Mouse (Mus musculus): Measurements from ENCODE around the gene Gm20517.

The Gm20517 gene

GRCm38 (mm10) chr17:47610849-47611660 lies at the start of gene Gm20517, which contains the start of the genes Bysl and Med20:
Gm20517 (plus strand) TSS chr17:47611589.
Bysl (minus strand) TSS chr17:47611492.
Med20 (plus strand) TSS chr17:47611582.
- peak; percentile 98 for DNase-seq

- no peak for DNase-seq
These were observed 48.5 kb upstream of the Gm20517 start for GRCm38 (mm10) chr17:47562875-47563274.

GRCm38 (mm10) chr17:47564612-47565011 lies 46.8 kb upstream of the Gm20517 start:
- no peak for DNase-seq

- DNase-seq, result no peak
These were observed 45.3 kb upstream of the Gm20517 start for GRCm38 (mm10) chr17:47566133-47566532.

- DNase-seq, result peak; percentile 42
These were observed 44.1 kb upstream of the Gm20517 start for GRCm38 (mm10) chr17:47567271-47567670.

GRCm38 (mm10) chr17:47568389-47568788 lies 43.0 kb upstream of the Gm20517 start:
- no peak for DNase-seq

GRCm38 (mm10) chr17:47568951-47569527 lies 42.4 kb upstream of the Gm20517 start:
- DNase-seq, result no peak

GRCm38 (mm10) chr17:47571621-47572020 lies 39.8 kb upstream of the Gm20517 start:
- no peak for DNase-seq

- no peak for DNase-seq
These were observed 39.0 kb upstream of the Gm20517 start for GRCm38 (mm10) chr17:47572436-47572835.

- peak; percentile 77 for DNase-seq
These were observed 37.4 kb upstream of the Gm20517 start for GRCm38 (mm10) chr17:47574028-47574427.

GRCm38 (mm10) chr17:47574830-47575229 lies 36.6 kb upstream of the Gm20517 start:
- no peak for DNase-seq

- DNase-seq, result no peak
These were observed 32.7 kb upstream of the Gm20517 start for GRCm38 (mm10) chr17:47578655-47579054.

- no peak for DNase-seq
These were observed 30.4 kb upstream of the Gm20517 start for GRCm38 (mm10) chr17:47580962-47581361.

- no peak for DNase-seq
These were observed 22.9 kb upstream of the Gm20517 start for GRCm38 (mm10) chr17:47588517-47588916.

GRCm38 (mm10) chr17:47591073-47591472 lies 20.3 kb upstream of the Gm20517 start:
- DNase-seq, result no peak

GRCm38 (mm10) chr17:47593215-47593853 lies 18.1 kb upstream of the Gm20517 start:
- DNase-seq, result peak; percentile 97

GRCm38 (mm10) chr17:47593854-47594182 lies 17.6 kb upstream of the Gm20517 start:
- DNase-seq, result no peak

- DNase-seq, result peak; percentile 43
These were observed 17.0 kb upstream of the Gm20517 start for GRCm38 (mm10) chr17:47594183-47594968.

GRCm38 (mm10) chr17:47594969-47595247 lies 16.5 kb upstream of the Gm20517 start:
- no peak for DNase-seq

- peak; percentile 75 for DNase-seq
These were observed 15.9 kb upstream of the Gm20517 start for GRCm38 (mm10) chr17:47595248-47596161.

- no peak for DNase-seq
These were observed 15.1 kb upstream of the Gm20517 start for GRCm38 (mm10) chr17:47596162-47596838.

GRCm38 (mm10) chr17:47596839-47597164 lies 14.6 kb upstream of the Gm20517 start:
- peak; percentile 35 for DNase-seq
